Mouse (Mus musculus) midbrain, postnatal 0 days (tissue): ENCODE results near the gene 2310079G19Rik. TPM values are rescaled to one million over a fixed set of nuclear protein-coding genes. Genes with fewer than 3 reads are reported as not detected.

Experiments
- ATAC-seq: fragments of 200-750 bp; cut with Nextera tagmentation; 2 replicates; pipeline ENCODE4 v1.8.0; 2017; ENCODE audit warnings: moderate number of reproducible peaks, mild to moderate bottlenecking, moderate TSS enrichment, moderate library complexity; ENCODE audit not compliant: low FRiP score
- DNase-seq: peaks from one replicate; pipeline ENCODE4 v3.0.0-alpha.2; 2015; ENCODE audit warnings: low spot score
- H3K27ac ChIP-seq: fragments of 300-500 bp; sonication (generic); 2 replicates; pipeline ENCODE4 v1.5.1; 2014; ENCODE audit warnings: low read depth, mild to moderate bottlenecking, low read length, mixed read lengths
- H3K27me3 ChIP-seq: fragments of 300-500 bp; sonication (generic); 2 replicates; pipeline ENCODE4 v1.6.1; 2014; ENCODE audit warnings: low read length, control low read depth, mixed read lengths; ENCODE audit not compliant: insufficient read depth
- H3K36me3 ChIP-seq: fragments of 300-500 bp; sonication (generic); 2 replicates; pipeline ENCODE4 v1.6.1; 2014; ENCODE audit warnings: low read length, control low read depth, mixed read lengths; ENCODE audit not compliant: insufficient read depth
- H3K4me1 ChIP-seq: fragments of 300-500 bp; sonication (generic); 2 replicates; pipeline ENCODE4 v1.6.1; 2014; ENCODE audit warnings: mild to moderate bottlenecking, control low read depth, antibody characterized with exemption, low read length, mixed read lengths; ENCODE audit not compliant: insufficient read depth
- H3K4me2 ChIP-seq: fragments of 300-500 bp; sonication (generic); 2 replicates; pipeline ENCODE4 v1.6.1; 2014; ENCODE audit warnings: low read depth, mild to moderate bottlenecking, low read length, mixed read lengths; ENCODE audit not compliant: poor library complexity, severe bottlenecking
- H3K4me3 ChIP-seq: fragments of 300-500 bp; sonication (generic); 2 replicates; pipeline ENCODE4 v1.5.1; 2014; ENCODE audit warnings: low read depth, mild to moderate bottlenecking, low read length, moderate library complexity
- H3K9ac ChIP-seq: fragments of 300-500 bp; sonication (generic); replicated peaks from 2 replicates; pipeline ENCODE4 v1.6.1; 2014; ENCODE audit warnings: mild to moderate bottlenecking, low read length, moderate library complexity, mixed read lengths; ENCODE audit not compliant: poor library complexity, severe bottlenecking
- H3K9me3 ChIP-seq: fragments of 300-500 bp; sonication (generic); 2 replicates; pipeline ENCODE4 v1.6.1; 2016; ENCODE audit warnings: low read length, control low read depth
- CTCF ChIP-seq: IDR thresholded peaks from 2 replicates; pipeline ENCODE4 v1.5.1; 2016; ENCODE audit warnings: antibody characterized with exemption, mild to moderate bottlenecking
- WGBS: fragments of 180-500 bp; shearing (Covaris S2); extraction: QIAGEN DNeasy Blood & Tissue Kit; methylation state at CpG from one replicate; pipeline ENCODE4 v1.1.7; 2014; 5-methylcytosine and 5-hydroxymethylcytosine counted together
- polyA plus RNA-seq: library from polyadenylated mRNA; unstranded; fragments of >200 nt; fragmentation: Nextera tagmentation; extraction: Ambion mirVana; gene quantifications from 2 replicates; pipeline ENCODE4 v1.2.1, GENCODE M21; 2015
- total RNA-seq: library from RNA; depleted of rRNA; stranded (reverse); fragments of >200 nt; gene quantifications from 2 replicates; pipeline ENCODE4 v1.2.3, GENCODE M21; 2014; rRNA removed

Gene 2310079G19Rik
- total RNA-seq, result not detected in 2 replicates
- polyA plus RNA-seq, result not detected in 2 replicates

GRCm38 (mm10) chr16:88627566-88627965 lies at the start of gene 2310079G19Rik:
Gene 2310079G19Rik, minus strand, starts transcription at chr16:88627666.
- H3K27ac ChIP-seq, result no peak within 1 kb of the TSS
- H3K4me3 ChIP-seq, result no peak within 1 kb of the TSS
- H3K4me2 ChIP-seq, result no peak within 1 kb of the TSS
- H3K9ac ChIP-seq, result no peak within 1 kb of the TSS
- no peaks in the 10 kb centered on the region for H3K9me3 ChIP-seq
- ATAC-seq (no peak), DNase-seq (no peak)
- 96% methylated on average over 4 of the region's 4 CpGs for WGBS
- no peak for TF ChIP-seq CTCF
- H3K27me3 ChIP-seq, result no peaks in the 10 kb centered on the region
- no peaks in the 10 kb centered on the region for H3K4me1 ChIP-seq
- H3K36me3 ChIP-seq, result no peaks in the 10 kb centered on the region

- no peaks in the 10 kb centered on the region for H3K9me3 ChIP-seq
- H3K4me3 ChIP-seq, result no peak within 1 kb of the TSS
- H3K36me3 ChIP-seq, result no peaks in the 10 kb centered on the region
- 90% methylated on average over 4 of the region's 4 CpGs for WGBS
- no peak for DNase-seq
- no peak within 1 kb of the TSS for H3K4me2 ChIP-seq
- no peak for TF ChIP-seq CTCF
- no peak within 1 kb of the TSS for H3K27ac ChIP-seq
- no peak for ATAC-seq
- H3K9ac ChIP-seq, result no peak within 1 kb of the TSS
- H3K4me1 ChIP-seq, result no peaks in the 10 kb centered on the region
- no peaks in the 10 kb centered on the region for H3K27me3 ChIP-seq
Observed at GRCm38 (mm10) chr16:88671571-88671970, 44.1 kb upstream of the 2310079G19Rik start, which contains the start of gene Krtap27-1. Gene Krtap27-1, minus strand, starts transcription at chr16:88671671.

- Histone ChIP-seq H3K27me3 (no peaks in the 10 kb centered on the region), H3K27ac (no peak overlapping the region), H3K4me2 (no peak overlapping the region), H3K9me3 (no peaks in the 10 kb centered on the region), H3K4me3 (no peak overlapping the region), H3K9ac (no peak overlapping the region), H3K4me1 (no peaks in the 10 kb centered on the region), H3K36me3 (no peaks in the 10 kb centered on the region)
- peak; percentile 62 for TF ChIP-seq CTCF
- WGBS, result 58% methylated on average over 1 of the region's 1 CpGs
- ATAC-seq, result peak; percentile 23; the same call in 1 of the 2 replicates
- peak; percentile 73 for DNase-seq
Observed at GRCm38 (mm10) chr16:88657426-88657825, 30.0 kb upstream of the 2310079G19Rik start.

- no peaks in the 10 kb centered on the region for H3K9me3 ChIP-seq
- DNase-seq (no peak), ATAC-seq (no peak)
- 74% methylated on average over 2 of the region's 2 CpGs for WGBS
- no peak overlapping the region for H3K9ac ChIP-seq
- no peaks in the 10 kb centered on the region for H3K4me1 ChIP-seq
- no peak overlapping the region for H3K4me3 ChIP-seq
- no peak for TF ChIP-seq CTCF
- no peaks in the 10 kb centered on the region for H3K36me3 ChIP-seq
- H3K4me2 ChIP-seq, result no peak overlapping the region
- no peaks in the 10 kb centered on the region for H3K27me3 ChIP-seq
- no peak overlapping the region for H3K27ac ChIP-seq
Observed at GRCm38 (mm10) chr16:88651952-88652351, 24.5 kb upstream of the 2310079G19Rik start.

GRCm38 (mm10) chr16:88651082-88651481 lies 23.6 kb upstream of the 2310079G19Rik start:
- no peaks in the 10 kb centered on the region for H3K27me3 ChIP-seq

GRCm38 (mm10) chr16:88647358-88647846 lies 19.9 kb upstream of the 2310079G19Rik start, which contains the start of gene Krtap26-1:
Gene Krtap26-1, minus strand, starts transcription at chr16:88647796.
- no peak within 1 kb of the TSS for H3K4me2 ChIP-seq
- no peak for ATAC-seq
- H3K27me3 ChIP-seq, result no peaks in the 10 kb centered on the region
- H3K4me3 ChIP-seq, result no peak within 1 kb of the TSS
- H3K27ac ChIP-seq, result no peak within 1 kb of the TSS
- no peak for TF ChIP-seq CTCF
- H3K4me1 ChIP-seq, result no peaks in the 10 kb centered on the region
- no peak within 1 kb of the TSS for H3K9ac ChIP-seq
- no peaks in the 10 kb centered on the region for H3K36me3 ChIP-seq
- H3K9me3 ChIP-seq, result no peaks in the 10 kb centered on the region
- DNase-seq, result no peak
- WGBS, result 88% methylated on average over 10 of the region's 10 CpGs

More at GRCm38 (mm10) chr16:88651082-88651481, 23.6 kb upstream of the 2310079G19Rik start:
- Histone ChIP-seq H3K27ac (no peak overlapping the region), H3K9me3 (no peaks in the 10 kb centered on the region), H3K9ac (no peak overlapping the region), H3K36me3 (no peaks in the 10 kb centered on the region), H3K4me2 (no peak overlapping the region), H3K4me3 (no peak overlapping the region), H3K4me1 (no peaks in the 10 kb centered on the region)
- no peak for DNase-seq
- 85% methylated on average over 1 of the region's 1 CpGs for WGBS
- no peak for TF ChIP-seq CTCF
- ATAC-seq, result no peak
